Comparison of ENCODE assay signal across 16 mouse cellular contexts in the genomic region with DNA sequence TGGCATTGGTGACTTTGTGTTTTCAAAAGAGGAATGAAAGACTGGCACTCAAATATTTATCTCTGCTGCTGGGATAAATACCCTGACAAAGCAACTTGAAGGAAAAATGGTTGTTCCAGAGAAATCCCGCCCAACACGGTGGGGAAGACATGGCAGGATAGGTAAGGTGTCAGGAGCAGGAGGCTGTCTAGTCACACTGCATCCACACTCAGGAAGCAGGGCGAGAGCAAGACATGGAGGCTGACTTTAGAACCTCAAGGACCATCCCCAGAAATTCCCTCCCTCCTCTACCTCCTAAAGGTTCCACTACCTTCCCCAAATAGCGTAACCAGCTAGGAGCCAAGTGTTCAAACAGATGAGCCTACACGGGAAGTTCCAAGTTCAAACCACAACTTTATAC.
"Had no signal": no experiment of that assay in that cellular context is flagged by ENCODE, and none has a peak within 500 bp of the region (broad histone marks: within the 10 kb centered on the region; RNA-seq: fewer than 3 reads in every experiment).

No protein-coding gene starts in this region.

- H3K27me3 ChIP-seq: neural tube, embryonic 13.5 days; neural tube, embryonic 15.5 days; stomach, embryonic 15.5 days had no signal

- H3K4me2 ChIP-seq: neural tube, embryonic 13.5 days; neural tube, embryonic 15.5 days; stomach, embryonic 15.5 days had no signal

- H3K4me1 ChIP-seq: neural tube, embryonic 13.5 days; neural tube, embryonic 15.5 days; stomach, embryonic 15.5 days had no signal

- H3K9me3 ChIP-seq: neural tube, embryonic 13.5 days; neural tube, embryonic 15.5 days; stomach, embryonic 15.5 days had no signal

- H3K36me3 ChIP-seq: neural tube, embryonic 13.5 days; neural tube, embryonic 15.5 days; stomach, embryonic 15.5 days had no signal

- H3K4me3 ChIP-seq: neural tube, embryonic 13.5 days; neural tube, embryonic 15.5 days; stomach, embryonic 15.5 days had no signal

- H3K27ac ChIP-seq: neural tube, embryonic 13.5 days; neural tube, embryonic 15.5 days; stomach, embryonic 15.5 days; stomach, postnatal 0 days had no signal

- H3K9ac ChIP-seq: neural tube, embryonic 13.5 days; neural tube, embryonic 15.5 days; stomach, embryonic 15.5 days had no signal

- DNase-seq: retina, postnatal 1 day; right cerebral cortex, adult 18-20 months; right cerebral cortex, postnatal 14 days; right cerebral cortex, postnatal 25 days; right cerebral cortex, postnatal 4 days; spleen, adult 18-20 months; thymus, adult 18-20 months; thymus, adult 2 months; thymus, postnatal 14 days; thymus, postnatal 25 days; thymus, postnatal 36 days; thymus, postnatal 4 days had no signal
